Mouse (Mus musculus) urinary bladder, postnatal 10 days (tissue): ENCODE data around the gene Ring1.

ENCODE experiments used
- DNase-seq: peaks from one replicate; pipeline ENCODE4 v3.0.0; 2022; ENCODE audit warnings: low spot score

The Ring1 gene

GRCm38 (mm10) chr17:34024317-34024821 is at the start of gene Ring1:
Gene Ring1 (minus strand): TSS chr17:34024680.
- no peak for DNase-seq

- DNase-seq, result no peak
Observed at GRCm38 (mm10) chr17:34072091-34072490, 47.6 kb upstream of the Ring1 start.

GRCm38 (mm10) chr17:34068864-34069263 is 44.4 kb upstream of the Ring1 start:
- no peak for DNase-seq

- no peak for DNase-seq
Observed at GRCm38 (mm10) chr17:34057224-34057623, 32.7 kb upstream of the Ring1 start.

- DNase-seq, result no peak
Observed at GRCm38 (mm10) chr17:34047404-34048050, 23.0 kb upstream of the Ring1 start.

- no peak for DNase-seq
Observed at GRCm38 (mm10) chr17:34045941-34046340, 21.5 kb upstream of the Ring1 start.

GRCm38 (mm10) chr17:34039562-34040450 is 15.3 kb upstream of the Ring1 start:
- no peak for DNase-seq

- DNase-seq, result no peak
Observed at GRCm38 (mm10) chr17:34038878-34039561, 14.5 kb upstream of the Ring1 start, which contains the start of gene Col11a2. Gene Col11a2 (plus strand): TSS chr17:34039437.

GRCm38 (mm10) chr17:34038440-34038839 is 14.0 kb upstream of the Ring1 start:
- DNase-seq, result no peak

- DNase-seq, result no peak
Observed at GRCm38 (mm10) chr17:34037241-34037640, 12.8 kb upstream of the Ring1 start.

GRCm38 (mm10) chr17:34036647-34037046 is 12.2 kb upstream of the Ring1 start:
- DNase-seq, result no peak

- DNase-seq, result no peak
Observed at GRCm38 (mm10) chr17:34035517-34035916, 11.0 kb upstream of the Ring1 start.

- no peak for DNase-seq
Observed at GRCm38 (mm10) chr17:34034064-34034463, 9.6 kb upstream of the Ring1 start.

- no peak for DNase-seq
Observed at GRCm38 (mm10) chr17:34033441-34033840, 9.0 kb upstream of the Ring1 start.

GRCm38 (mm10) chr17:34032806-34033205 is 8.3 kb upstream of the Ring1 start:
- DNase-seq, result no peak

GRCm38 (mm10) chr17:34032174-34032632 is 7.7 kb upstream of the Ring1 start:
- no peak for DNase-seq

- DNase-seq, result peak; percentile 99
Observed at GRCm38 (mm10) chr17:34031465-34032173, 7.1 kb upstream of the Ring1 start, which contains the start of the genes Slc39a7 and Rxrb. Gene Slc39a7 (minus strand): TSS chr17:34031682. Gene Rxrb (plus strand): TSS chr17:34031812.

- no peak for DNase-seq
Observed at GRCm38 (mm10) chr17:34030861-34031326, 6.4 kb upstream of the Ring1 start.

- no peak for DNase-seq
Observed at GRCm38 (mm10) chr17:34029890-34030595, 5.6 kb upstream of the Ring1 start.

- DNase-seq, result no peak
Observed at GRCm38 (mm10) chr17:34029150-34029889, 4.8 kb upstream of the Ring1 start.
